Mouse (Mus musculus) CH12.LX (cell line): Measurements from ENCODE around the gene Cdipt. TPM values are rescaled to one million over a fixed set of nuclear protein-coding genes. Genes with fewer than 3 reads are reported as not detected.
A peak's percentile ranks its signal among the peaks of the same experiment; 100 is the strongest.

Experiments used
- DNase-seq: peaks from one replicate; pipeline ENCODE4 v3.0.0-alpha.2; 2013; ENCODE audit errors: extremely low read depth
- H3K27ac ChIP-seq: 2 replicates; pipeline ENCODE4 v1.5.1; 2012; ENCODE audit warnings: low read depth, mild to moderate bottlenecking, control low read depth, moderate library complexity; ENCODE audit not compliant: insufficient read depth
- H3K27me3 ChIP-seq: replicated peaks from 2 replicates; pipeline ENCODE3; 2012; ENCODE audit warnings: inconsistent platforms
- H3K36me3 ChIP-seq, 2 experiments: replicated peaks in 1 of 2; 2 replicates each; pipeline versions ENCODE3 to v1.6.1; 2012; ENCODE audit warnings: inconsistent platforms in 1 of 2, low read length in 1 of 2, mild to moderate bottlenecking in 1 of 2, mixed read lengths in 1 of 2, moderate library complexity in 1 of 2; ENCODE audit not compliant: control insufficient read depth in 1 of 2, insufficient read depth in 1 of 2
- H3K4me1 ChIP-seq, 2 experiments: 2 replicates each; pipeline ENCODE4 v1.6.1; 2012; ENCODE audit warnings: inconsistent platforms in 1 of 2, moderate library complexity in 1 of 2; ENCODE audit not compliant: insufficient read depth in 2 of 2, control insufficient read depth in 1 of 2
- H3K4me2 ChIP-seq: 2 replicates; pipeline ENCODE4 v1.6.1; 2012; ENCODE audit warnings: low read depth, mild to moderate bottlenecking, control low read depth; ENCODE audit not compliant: poor library complexity, insufficient read depth, severe bottlenecking
- H3K4me3 ChIP-seq, 3 experiments: fragments of 150-350 bp in 1 of 3; sonication (generic) in 1 of 3; replicated peaks in 1 of 3; 2 replicates each; pipeline versions ENCODE3 to v1.5.1; 2011 to 2012; ENCODE audit warnings: low read depth in 2 of 3, low read length in 2 of 3, mild to moderate bottlenecking in 2 of 3, moderate library complexity in 2 of 3, control low read depth in 1 of 3, improper control_type of control experiment in 1 of 3, inconsistent platforms in 1 of 3, mixed read lengths in 1 of 3; ENCODE audit not compliant: poor library complexity in 1 of 3
- H3K79me2 ChIP-seq: replicated peaks from 2 replicates; pipeline ENCODE4 v1.6.1; 2012; ENCODE audit warnings: mild to moderate bottlenecking, moderate library complexity; ENCODE audit not compliant: control insufficient read depth, poor library complexity, insufficient read depth, severe bottlenecking; ENCODE audit errors: extremely low read depth
- H3K9ac ChIP-seq: 2 replicates; pipeline ENCODE4 v1.6.1; 2012; ENCODE audit warnings: low read depth, mild to moderate bottlenecking, control low read depth, moderate library complexity; ENCODE audit not compliant: insufficient read depth
- H3K9me3 ChIP-seq: replicated peaks from 2 replicates; pipeline ENCODE3; 2012; ENCODE audit warnings: low read length, inconsistent platforms, mixed read lengths
- BHLHE40 ChIP-seq: IDR thresholded peaks from 2 replicates; pipeline ENCODE4 v1.6.1; 2011; ENCODE audit warnings: mild to moderate bottlenecking, low read depth, low read length, improper control_type of control experiment
- CHD1 ChIP-seq: IDR thresholded peaks from 2 replicates; pipeline ENCODE4 v1.6.1; 2012; ENCODE audit warnings: low read depth, low read length, improper control_type of control experiment, inconsistent platforms
- CTCF ChIP-seq, 2 experiments: IDR thresholded peaks in 1 of 2; conservative IDR thresholded peaks in 1 of 2; 2 replicates each; pipeline ENCODE4 v1.5.1; 2011 to 2012; ENCODE audit warnings: low read depth in 2 of 2, low read length in 2 of 2, improper control_type of control experiment in 1 of 2, inconsistent platforms in 1 of 2, mild to moderate bottlenecking in 1 of 2, moderate library complexity in 1 of 2
- E2F4 ChIP-seq: IDR thresholded peaks from 2 replicates; pipeline ENCODE4 v1.6.1; 2011; ENCODE audit warnings: low read depth, low read length, improper control_type of control experiment; ENCODE audit not compliant: insufficient replicate concordance
- ELF1 ChIP-seq: IDR thresholded peaks from 2 replicates; pipeline ENCODE4 v1.6.1; 2014; ENCODE audit warnings: low read depth, mild to moderate bottlenecking, inconsistent platforms, low read length, improper control_type of control experiment
- ETS1 ChIP-seq: conservative IDR thresholded peaks from 2 replicates; pipeline ENCODE4 v1.6.1; 2012; ENCODE audit warnings: low read depth, mild to moderate bottlenecking, inconsistent platforms, low read length, improper control_type of control experiment, moderate library complexity
- GABPA ChIP-seq: IDR thresholded peaks from 2 replicates; pipeline ENCODE4 v1.6.1; 2012; ENCODE audit warnings: low read depth, low read length, improper control_type of control experiment, inconsistent platforms; ENCODE audit not compliant: insufficient replicate concordance
- HCFC1 ChIP-seq: IDR thresholded peaks from 2 replicates; pipeline ENCODE4 v1.6.1; 2012; ENCODE audit warnings: low read depth, mild to moderate bottlenecking, inconsistent platforms, low read length, improper control_type of control experiment
- MAX ChIP-seq: IDR thresholded peaks from 2 replicates; pipeline ENCODE4 v1.6.1; 2011; ENCODE audit warnings: low read length, improper control_type of control experiment
- MEF2A ChIP-seq: IDR thresholded peaks from 2 replicates; pipeline ENCODE4 v1.6.1; 2014; ENCODE audit warnings: low read depth, mild to moderate bottlenecking, inconsistent platforms, low read length, improper control_type of control experiment, borderline replicate concordance
- MXI1 ChIP-seq: IDR thresholded peaks from 2 replicates; pipeline ENCODE4 v1.6.1; 2011; ENCODE audit warnings: mild to moderate bottlenecking, low read depth, low read length, improper control_type of control experiment
- MYC ChIP-seq: IDR thresholded peaks from 2 replicates; pipeline ENCODE4 v1.6.1; 2011; ENCODE audit warnings: low read depth, mild to moderate bottlenecking, improper control_type of control experiment, low read length
- NRF1 ChIP-seq: IDR thresholded peaks from 2 replicates; pipeline ENCODE4 v1.6.1; 2014; ENCODE audit warnings: low read depth, mild to moderate bottlenecking, inconsistent platforms, low read length, improper control_type of control experiment, moderate library complexity
- PAX5 ChIP-seq: IDR thresholded peaks from 2 replicates; pipeline ENCODE4 v1.6.1; 2012; ENCODE audit warnings: low read length, inconsistent platforms, mixed read lengths
- RAD21 ChIP-seq: IDR thresholded peaks from 2 replicates; pipeline ENCODE4 v1.6.1; 2011; ENCODE audit warnings: low read depth, mild to moderate bottlenecking, low read length, improper control_type of control experiment, moderate library complexity
- SIN3A ChIP-seq: IDR thresholded peaks from 2 replicates; pipeline ENCODE4 v1.6.1; 2012; ENCODE audit warnings: low read length, improper control_type of control experiment, inconsistent platforms
- USF1 ChIP-seq: IDR thresholded peaks from 2 replicates; pipeline ENCODE4 v1.6.1; 2014; ENCODE audit warnings: low read depth, mild to moderate bottlenecking, inconsistent platforms, low read length, improper control_type of control experiment
- dilution Hi-C: fragments of 300-500 bp; cut with MboI; formaldehyde crosslinking; loops from 2 replicates; pipeline ENCODE4 v1.14.3; 2020; ENCODE audit warnings: low sequenced_read_pairs; ENCODE audit not compliant: extremely low pct_unique_long_range_greater_than_20kb, extremely low pct_ligation_motif_present
- in situ Hi-C: fragments of 300-500 bp; cut with MboI; formaldehyde crosslinking; loops from 3 replicates; pipeline ENCODE4 v1.14.3; 2019; ENCODE audit warnings: low sequenced_read_pairs, low pct_ligation_motif_present, low pct_unique_long_range_greater_than_20kb, mixed read lengths
- polyA plus RNA-seq: library from polyadenylated mRNA; unstranded; fragments of >175 nt; gene quantifications from 2 replicates; pipeline ENCODE4 v1.2.1, GENCODE M21; 2012; ENCODE audit warnings: low read depth; ENCODE audit not compliant: insufficient read length
- total RNA-seq, 2 experiments: library from RNA; depleted of rRNA; stranded (reverse); fragments of 300-350 nt in 1 of 2; fragments of >200 nt in 1 of 2; gene quantifications; 2 replicates each; pipeline ENCODE4 v1.2.3; 2012 to 2014

The Cdipt gene
- total and polyA plus RNA-seq, 3 experiments = 72.8 to 138 (median 108) TPM

- TF ChIP-seq CHD1 (no peak), SIN3A (peak; percentile 94), MAX (no peak; the same call in none of the 2 replicates), NRF1 (peak; percentile 98), MEF2A (peak; percentile 23; the same call in 1 of the 2 replicates)
Measured at GRCm38 (mm10) chr7:127016971-127017949, 41.5 kb downstream of the Cdipt start, which contains the start of gene Pagr1a (continued).

GRCm38 (mm10) chr7:127017950-127018345, 42.2 kb downstream of the Cdipt start:
- DNase-seq = no peak
- H3K27me3 ChIP-seq = no peaks in the 10 kb centered on the region
- no peak overlapping the region for H3K27ac ChIP-seq
- H3K4me3 ChIP-seq = no peak overlapping the region
- H3K9ac ChIP-seq = peak overlapping the region; percentile 10; the same call in 1 of the 2 replicates
- dilution Hi-C loops = no loop called here
- H3K9me3 ChIP-seq = no peaks in the 10 kb centered on the region
- in situ Hi-C loops = loop anchor here (5.0 to 10.0 kb wide), 2 partner anchors 56 to 313 kb away; partner anchors contain the start of gene Coro1a
- TF ChIP-seq ELF1 (no peak), GABPA (no peak), MXI1 (no peak), MYC (no peak), USF1 (no peak), BHLHE40 (no peak), CTCF (conservative IDR thresholded peaks at IDR 0.05 in 1 of 2, IDR thresholded peaks at IDR 0.05 in 1 of 2; ENCODE audit: low read depth in 2 of 2, low read length in 2 of 2) (no peak)
- H3K4me1 ChIP-seq = peaks cover 23 to 70% of the 10 kb centered on the region in 2 experiments; a peak in 3 of 4 replicates
- H3K79me2 ChIP-seq = peaks cover 12% of the 10 kb centered on the region
- peaks cover 13 to 54% of the 10 kb centered on the region in 2 experiments for H3K36me3 ChIP-seq
- no peak overlapping the region for H3K4me2 ChIP-seq

- dilution Hi-C loops = no loop called here
- Histone ChIP-seq H3K4me1 (peaks cover 24 to 70% of the 10 kb centered on the region in 2 experiments), H3K4me3 (no peak overlapping the region), H3K9ac (no peak overlapping the region), H3K9me3 (no peaks in the 10 kb centered on the region), H3K27me3 (no peaks in the 10 kb centered on the region), H3K27ac (no peak overlapping the region), H3K36me3 (peaks cover 19 to 55% of the 10 kb centered on the region in 2 experiments), H3K4me2 (no peak overlapping the region), H3K79me2 (peaks cover 10% of the 10 kb centered on the region)
- no peak for DNase-seq
- in situ Hi-C loops = loop anchor here (5.0 to 10.0 kb wide), 2 partner anchors 56 to 314 kb away; partner anchors contain the start of gene Coro1a
- TF ChIP-seq PAX5 (no peak), HCFC1 (no peak), RAD21 (no peak), ETS1 (no peak), MEF2A (no peak), E2F4 (no peak)
Measured at GRCm38 (mm10) chr7:127018416-127019305, 42.9 kb downstream of the Cdipt start.
